Mouse (Mus musculus) bone marrow, adult 2 months (tissue): ENCODE results near the gene Tmem273.

Experiments
- CTCF ChIP-seq: fragments of 200-500 bp; IDR thresholded peaks from 2 replicates; pipeline ENCODE4 v1.5.1; 2011; ENCODE audit warnings: low read length, control low read depth; ENCODE audit not compliant: control insufficient read depth, insufficient read depth
- POLR2A ChIP-seq: fragments of 200-500 bp; IDR thresholded peaks from 2 replicates; pipeline ENCODE4 v1.6.1; 2011; ENCODE audit warnings: low read depth, mild to moderate bottlenecking, control low read depth, low read length, borderline replicate concordance; ENCODE audit not compliant: control insufficient read depth

- no peak for TF ChIP-seq POLR2A
- TF ChIP-seq CTCF: no peak
Observed at GRCm38 (mm10) chr14:32801662-32802024, 15.9 kb downstream of the Tmem273 start.
